Mouse (Mus musculus) MEL (cell line): ENCODE results near the gene B3gnt4. TPM values are rescaled to one million over a fixed set of nuclear protein-coding genes. Genes with fewer than 3 reads are reported as not detected.
"Not testable (repeated sequence)": the region's sequence is repeated elsewhere in the genome, so short reads cannot be mapped to it uniquely, and the experiment has no call there.

Experiments used
- DNase-seq: peaks from one replicate; pipeline ENCODE4 v3.0.0; 2011; ENCODE audit warnings: low read depth, low spot score
- H3K27ac ChIP-seq: 2 replicates; pipeline ENCODE4 v1.5.1; 2012; ENCODE audit warnings: low read depth, mild to moderate bottlenecking, control low read depth, low read length, moderate library complexity; ENCODE audit not compliant: control insufficient read depth
- H3K27me3 ChIP-seq, 2 experiments: fragments of 150-350 bp in 1 of 2; sonication (generic) in 1 of 2; 2 replicates each; pipeline ENCODE4 v1.6.1; 2012; ENCODE audit warnings: low read length in 2 of 2, mild to moderate bottlenecking in 2 of 2, improper control_type of control experiment in 1 of 2, moderate library complexity in 1 of 2; ENCODE audit not compliant: insufficient read depth in 2 of 2, control insufficient read depth in 1 of 2
- H3K36me3 ChIP-seq, 2 experiments: 2 replicates each; pipeline ENCODE4 v1.6.1; 2012 to 2014; ENCODE audit warnings: low read length in 2 of 2, improper control_type of control experiment in 1 of 2, inconsistent platforms in 1 of 2, mild to moderate bottlenecking in 1 of 2; ENCODE audit not compliant: insufficient read depth in 2 of 2, control insufficient read depth in 1 of 2
- H3K4me1 ChIP-seq, 2 experiments: fragments of 150-350 bp in 1 of 2; sonication (generic) in 1 of 2; 2 replicates each; pipeline ENCODE4 v1.6.1; 2012; ENCODE audit warnings: low read length in 2 of 2, improper control_type of control experiment in 1 of 2, mild to moderate bottlenecking in 1 of 2; ENCODE audit not compliant: insufficient read depth in 2 of 2, control insufficient read depth in 1 of 2
- H3K4me3 ChIP-seq, 2 experiments: fragments of 150-350 bp in 1 of 2; sonication (generic) in 1 of 2; 2 replicates each; pipeline ENCODE4 v1.5.1; 2012; ENCODE audit warnings: low read depth in 2 of 2, low read length in 2 of 2, mild to moderate bottlenecking in 2 of 2, moderate library complexity in 2 of 2, control low read depth in 1 of 2, improper control_type of control experiment in 1 of 2; ENCODE audit not compliant: control insufficient read depth in 1 of 2, insufficient read depth in 1 of 2
- H3K79me2 ChIP-seq: 2 replicates; pipeline ENCODE4 v1.6.1; 2012; ENCODE audit warnings: mild to moderate bottlenecking, low read length, moderate library complexity; ENCODE audit not compliant: control insufficient read depth, poor library complexity, insufficient read depth
- H3K9ac ChIP-seq: 2 replicates; pipeline ENCODE4 v1.6.1; 2012; ENCODE audit warnings: low read depth, mild to moderate bottlenecking, control low read depth, low read length, moderate library complexity; ENCODE audit not compliant: control insufficient read depth, poor library complexity, severe bottlenecking
- H3K9me3 ChIP-seq: fragments of 150-350 bp; sonication (generic); replicated peaks from 2 replicates; pipeline ENCODE4 v1.6.1; 2012; ENCODE audit warnings: mild to moderate bottlenecking, low read length, improper control_type of control experiment, moderate library complexity; ENCODE audit not compliant: insufficient read depth
- BHLHE40 ChIP-seq: IDR thresholded peaks from 2 replicates; pipeline ENCODE4 v1.6.1; 2012; ENCODE audit warnings: low read depth, mild to moderate bottlenecking, inconsistent platforms, low read length, improper control_type of control experiment, borderline replicate concordance
- GATA1 ChIP-seq: IDR thresholded peaks from 2 replicates; pipeline ENCODE4 v1.6.1; 2011; ENCODE audit warnings: low read depth, low read length, improper control_type of control experiment
- HCFC1 ChIP-seq: IDR thresholded peaks from 2 replicates; pipeline ENCODE4 v1.6.1; 2012; ENCODE audit warnings: low read depth, mild to moderate bottlenecking, inconsistent platforms, low read length, improper control_type of control experiment, moderate library complexity
- MAZ ChIP-seq: IDR thresholded peaks from 2 replicates; pipeline ENCODE4 v1.6.1; 2012; ENCODE audit warnings: low read depth, mild to moderate bottlenecking, inconsistent platforms, low read length, improper control_type of control experiment
- MYB ChIP-seq: IDR thresholded peaks from 2 replicates; pipeline ENCODE4 v1.6.1; 2011; ENCODE audit warnings: mild to moderate bottlenecking, low read depth, low read length, improper control_type of control experiment
- MYC ChIP-seq: IDR thresholded peaks from 2 replicates; pipeline ENCODE4 v1.6.1; 2011; ENCODE audit warnings: low read depth, mild to moderate bottlenecking, low read length, improper control_type of control experiment, moderate library complexity
- NRF1 ChIP-seq: IDR thresholded peaks from 2 replicates; pipeline ENCODE4 v1.6.1; 2014; ENCODE audit warnings: low read depth, mild to moderate bottlenecking, inconsistent platforms, low read length, improper control_type of control experiment, moderate library complexity; ENCODE audit not compliant: poor library complexity, insufficient read depth, severe bottlenecking
- POLR2A ChIP-seq, 2 experiments: IDR thresholded peaks; 2 replicates each; pipeline ENCODE4 v1.6.1; 2011 to 2012; ENCODE audit warnings: low read length in 2 of 2, mild to moderate bottlenecking in 2 of 2, control low read depth in 1 of 2, improper control_type of control experiment in 1 of 2, low read depth in 1 of 2, moderate library complexity in 1 of 2; ENCODE audit not compliant: control insufficient read depth in 1 of 2, insufficient read depth in 1 of 2, poor library complexity in 1 of 2
- TCF12 ChIP-seq: IDR thresholded peaks from 2 replicates; pipeline ENCODE4 v1.6.1; 2014; ENCODE audit warnings: low read depth, mild to moderate bottlenecking, inconsistent platforms, low read length, improper control_type of control experiment, moderate library complexity
- USF2 ChIP-seq, 2 experiments: IDR thresholded peaks; 2 replicates each; pipeline ENCODE4 v1.6.1; 2011 to 2012; ENCODE audit warnings: improper control_type of control experiment in 2 of 2, low read length in 2 of 2, borderline replicate concordance in 1 of 2, inconsistent platforms in 1 of 2, low read depth in 1 of 2, mild to moderate bottlenecking in 1 of 2; ENCODE audit not compliant: insufficient read depth in 1 of 2
- ZC3H11A ChIP-seq: IDR thresholded peaks from 2 replicates; pipeline ENCODE4 v1.6.1; 2012; ENCODE audit warnings: low read depth, mild to moderate bottlenecking, inconsistent platforms, low read length, improper control_type of control experiment
- polyA plus RNA-seq, 2 experiments: library from polyadenylated mRNA; stranded (reverse) in 1 of 2; unstranded in 1 of 2; fragments of >175 nt in 1 of 2; fragments of >200 nt in 1 of 2; gene quantifications; 2 replicates each; pipeline versions ENCODE4 v1.2.1 to v1.2.4; 2012; ENCODE audit warnings: low replicate concordance in 2 of 2, low read depth in 1 of 2; ENCODE audit not compliant: insufficient read length in 2 of 2, insufficient read depth in 1 of 2, missing spikeins in 1 of 2
- total RNA-seq: library from RNA; depleted of rRNA; stranded (reverse); fragments of 300-350 nt; gene quantifications from 2 replicates; pipeline ENCODE4 v1.2.3, GENCODE M21; 2012

The B3gnt4 gene
- total and polyA plus RNA-seq, 3 experiments = 0.25 to 0.39 TPM; not detected in 1

GRCm38 (mm10) chr5:123501973-123502372 lies 8.3 kb upstream of the B3gnt4 start:
- Histone ChIP-seq H3K79me2 (no peaks in the 10 kb centered on the region), H3K9me3 (no peaks in the 10 kb centered on the region), H3K4me1 (peaks cover 0 to 4% of the 10 kb centered on the region in 2 experiments; a peak in 1 of 4 replicates), H3K27ac (peak overlapping the region; percentile 11; the same call in 1 of the 2 replicates), H3K27me3 (no peaks in the 10 kb centered on the region), H3K36me3 (no peaks in the 10 kb centered on the region), H3K9ac (peak overlapping the region; percentile 58), H3K4me3 (peak overlapping the region; percentile 60 to 77)
- TF ChIP-seq GATA1 (no peak), USF2 (IDR thresholded peaks at IDR 0.05; ENCODE audit: borderline replicate concordance in 1 of 2, insufficient read depth in 1 of 2, low read depth in 1 of 2, low read length in 2 of 2) (no peak), TCF12 (0 out of 2 replicates have a peak, but pooled peaks have one; percentile 16), HCFC1 (peak; percentile 52), NRF1 (peak; percentile 73), BHLHE40 (no peak), MAZ (peak; percentile 74; the same call in 1 of the 2 replicates), ZC3H11A (peak; percentile 42; the same call in 1 of the 2 replicates)
- peak; percentile 53 for DNase-seq

DNA sequence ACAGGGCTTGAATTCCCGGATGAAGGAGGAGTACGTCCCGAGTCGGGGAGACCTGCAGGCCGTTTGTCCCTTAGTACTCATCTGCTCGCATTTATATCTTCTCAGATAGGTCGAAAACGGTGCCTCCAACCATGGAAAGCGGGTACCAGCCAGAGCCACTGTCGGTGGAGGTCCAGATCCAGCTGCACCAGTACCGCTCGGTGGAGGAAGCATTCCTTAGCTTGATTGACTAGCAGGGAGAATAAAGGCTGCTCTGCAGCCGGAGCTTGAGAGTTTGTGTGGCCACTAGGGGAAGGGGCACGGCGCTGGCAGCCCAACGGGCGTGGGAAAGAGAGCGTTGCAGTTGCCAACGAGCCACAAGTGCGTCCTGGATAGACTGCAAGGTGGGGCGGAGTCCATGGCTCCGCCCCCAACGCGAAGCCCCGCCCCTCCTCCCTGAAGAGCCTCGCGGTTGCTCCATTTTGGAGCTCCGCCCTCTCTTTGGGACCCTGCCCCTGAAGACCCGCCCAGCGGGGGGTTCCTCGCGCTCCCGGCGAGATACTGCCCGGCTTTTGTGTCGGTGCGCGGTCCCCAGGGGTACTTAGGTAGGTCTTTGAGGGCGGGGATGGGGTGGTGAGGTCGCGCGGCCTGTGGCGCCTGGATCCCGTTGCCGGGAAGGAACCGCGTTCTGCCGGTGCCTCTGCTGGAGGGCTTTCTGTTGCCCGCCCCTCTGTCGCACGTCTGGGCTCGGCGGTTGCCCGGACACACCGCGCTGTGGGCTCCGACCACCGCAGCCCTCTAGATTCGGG lies 2.1 kb upstream of the B3gnt4 start:
- Histone ChIP-seq H3K79me2 (no peaks in the 10 kb centered on the region), H3K27ac (no peak overlapping the region), H3K9ac (peak overlapping the region; percentile 49), H3K27me3 (no peaks in the 10 kb centered on the region), H3K4me1 (peaks cover 3 to 19% of the 10 kb centered on the region in 2 experiments), H3K9me3 (no peaks in the 10 kb centered on the region), H3K36me3 (peaks cover 0 to 9% of the 10 kb centered on the region in 2 experiments; a peak in 2 of 4 replicates), H3K4me3 (peak overlapping the region; percentile 62 to 78)
- TF ChIP-seq MYB = no peak
- 0 out of 4 replicates have a peak, but pooled peaks of 1 of the 2 experiments have one; percentile 20 for TF ChIP-seq POLR2A (IDR thresholded peaks at IDR 0.05; ENCODE audit: control insufficient read depth in 1 of 2, insufficient read depth in 1 of 2, low read depth in 1 of 2, low read length in 2 of 2, poor library complexity in 1 of 2)
- peak; percentile 94 for DNase-seq

- Histone ChIP-seq H3K4me1 (peaks cover 3 to 19% of the 10 kb centered on the region in 2 experiments), H3K27me3 (no peaks in the 10 kb centered on the region), H3K79me2 (no peaks in the 10 kb centered on the region), H3K4me3 (peak overlapping the region; percentile 62 to 78), H3K9me3 (no peaks in the 10 kb centered on the region), H3K27ac (no peak overlapping the region), H3K9ac (no peak overlapping the region; the same call in 1 of the 2 replicates), H3K36me3 (peaks cover 0 to 9% of the 10 kb centered on the region in 2 experiments; a peak in 2 of 4 replicates)
- TF ChIP-seq MYC (no peak), BHLHE40 (no peak)
- peak; percentile 38 for DNase-seq
Observed at GRCm38 (mm10) chr5:123508921-123509320, 1.3 kb upstream of the B3gnt4 start.

DNA sequence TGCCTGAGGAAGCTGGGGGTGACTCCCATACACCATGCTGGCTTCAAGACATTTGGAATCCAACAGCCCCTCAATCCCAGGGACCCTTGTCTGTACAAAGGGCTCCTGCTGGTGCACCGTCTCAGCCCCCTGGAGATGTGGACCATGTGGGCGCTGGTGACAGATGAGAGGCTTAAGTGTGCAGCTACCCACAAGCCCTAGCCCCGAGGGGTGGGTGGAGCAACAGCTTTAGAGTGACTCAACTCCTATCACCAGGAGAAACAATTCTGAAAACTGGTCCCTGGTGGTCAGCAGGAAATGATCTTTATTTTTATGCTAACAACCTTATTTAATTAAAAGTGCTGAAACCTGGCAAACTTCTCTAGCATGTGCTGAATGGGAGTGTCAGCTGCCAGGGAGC lies 1.2 kb downstream of the B3gnt4 start:
- H3K36me3 ChIP-seq, H3K9ac ChIP-seq: not testable (repeated sequence)

More for the DNA sequence above, 1.2 kb downstream of the B3gnt4 start:
- H3K79me2 ChIP-seq, H3K27me3 ChIP-seq, H3K9me3 ChIP-seq, H3K4me3 ChIP-seq, DNase-seq: not testable (repeated sequence)
- Histone ChIP-seq H3K4me1 (peaks cover 3 to 19% of the 10 kb centered on the region in 2 experiments), H3K27ac (peak overlapping the region; percentile 17; the same call in 1 of the 2 replicates)
